Mouse (Mus musculus): Measurements from ENCODE around the gene Cmtr1. TPM values are rescaled to one million over a fixed set of nuclear protein-coding genes. Genes with fewer than 3 reads are reported as not detected.
A peak's percentile ranks its signal among the peaks of the same experiment; 100 is the strongest.

Gene Cmtr1
- polyA plus RNA-seq, 1 experiment from 2014 or later = 65.1 TPM

- H3K36me3 ChIP-seq (replicated peaks) = peaks cover 98% of the 10 kb centered on the region
- peak overlapping the region; percentile 38 for H3K4me2 ChIP-seq
- no peak overlapping the region for H3K4me3 ChIP-seq (replicated peaks)
- H3K27me3 ChIP-seq = no peaks in the 10 kb centered on the region
- H3K9me3 ChIP-seq (replicated peaks) = no peaks in the 10 kb centered on the region
- ATAC-seq (ENCODE audit: insufficient read depth) = peak; percentile 80
- peak overlapping the region; percentile 25; the same call in 1 of the 2 replicates for H3K9ac ChIP-seq
- peak overlapping the region; percentile 83 for H3K27ac ChIP-seq (replicated peaks)
- 41% methylated on average over 5 of the region's 5 CpGs for WGBS (ENCODE audit: insufficient replicate concordance)
- H3K4me1 ChIP-seq (replicated peaks) = peaks cover 54% of the 10 kb centered on the region
Measured at GRCm38 (mm10) chr17:29686771-29687170, 26.4 kb downstream of the Cmtr1 start.

- no peak overlapping the region for H3K4me2 ChIP-seq
- no peak overlapping the region for H3K4me3 ChIP-seq (replicated peaks)
- no peak for ATAC-seq (ENCODE audit: insufficient read depth)
- H3K9me3 ChIP-seq (replicated peaks) = no peaks in the 10 kb centered on the region
- 78% methylated on average over 6 of the region's 6 CpGs for WGBS (ENCODE audit: insufficient replicate concordance)
- H3K27ac ChIP-seq (replicated peaks) = peak overlapping the region; percentile 83; the same call in 1 of the 2 replicates
- no peak overlapping the region for H3K9ac ChIP-seq
- peaks cover 54% of the 10 kb centered on the region for H3K4me1 ChIP-seq (replicated peaks)
- no peaks in the 10 kb centered on the region for H3K27me3 ChIP-seq
- peaks cover 95% of the 10 kb centered on the region for H3K36me3 ChIP-seq (replicated peaks)
Measured at GRCm38 (mm10) chr17:29687373-29687772, 27.0 kb downstream of the Cmtr1 start.

- H3K27me3 ChIP-seq = no peaks in the 10 kb centered on the region
- no peaks in the 10 kb centered on the region for H3K9me3 ChIP-seq (replicated peaks)
- H3K36me3 ChIP-seq (replicated peaks) = peaks cover 90% of the 10 kb centered on the region
- H3K27ac ChIP-seq (replicated peaks) = no peak overlapping the region
- peaks cover 46% of the 10 kb centered on the region for H3K4me1 ChIP-seq (replicated peaks)
- H3K4me3 ChIP-seq (replicated peaks) = no peak overlapping the region
- H3K4me2 ChIP-seq = no peak overlapping the region
- WGBS (ENCODE audit: insufficient replicate concordance) = 93% methylated on average over 10 of the region's 10 CpGs
- no peak overlapping the region for H3K9ac ChIP-seq
- no peak for ATAC-seq (ENCODE audit: insufficient read depth)
Measured at GRCm38 (mm10) chr17:29688610-29689009, 28.2 kb downstream of the Cmtr1 start.

- H3K27me3 ChIP-seq = no peaks in the 10 kb centered on the region
- H3K4me1 ChIP-seq (replicated peaks) = peaks cover 30% of the 10 kb centered on the region
- peaks cover 90% of the 10 kb centered on the region for H3K36me3 ChIP-seq (replicated peaks)
- no peaks in the 10 kb centered on the region for H3K9me3 ChIP-seq (replicated peaks)
- no peak overlapping the region for H3K4me3 ChIP-seq (replicated peaks)
- no peak overlapping the region for H3K9ac ChIP-seq
- WGBS (ENCODE audit: insufficient replicate concordance) = 53% methylated on average over 6 of the region's 6 CpGs
- H3K4me2 ChIP-seq = no peak overlapping the region
- ATAC-seq (ENCODE audit: insufficient read depth) = no peak
- no peak overlapping the region for H3K27ac ChIP-seq (replicated peaks)
Measured at GRCm38 (mm10) chr17:29690257-29690656, 29.9 kb downstream of the Cmtr1 start.

GRCm38 (mm10) chr17:29692827-29693226 is 32.4 kb downstream of the Cmtr1 start:
- peaks cover 89% of the 10 kb centered on the region for H3K36me3 ChIP-seq (replicated peaks)
- WGBS (ENCODE audit: insufficient replicate concordance) = 66% methylated on average over 2 of the region's 2 CpGs
- no peaks in the 10 kb centered on the region for H3K27me3 ChIP-seq
- H3K4me2 ChIP-seq = no peak overlapping the region
- H3K27ac ChIP-seq (replicated peaks) = no peak overlapping the region
- H3K4me3 ChIP-seq (replicated peaks) = no peak overlapping the region
- no peak overlapping the region for H3K9ac ChIP-seq
- H3K4me1 ChIP-seq (replicated peaks) = peaks cover 4% of the 10 kb centered on the region
- no peak for ATAC-seq (ENCODE audit: insufficient read depth)
- no peaks in the 10 kb centered on the region for H3K9me3 ChIP-seq (replicated peaks)

GRCm38 (mm10) chr17:29693571-29693970 is 33.2 kb downstream of the Cmtr1 start:
- H3K27me3 ChIP-seq = no peaks in the 10 kb centered on the region
- H3K9me3 ChIP-seq (replicated peaks) = no peaks in the 10 kb centered on the region
- no peaks in the 10 kb centered on the region for H3K4me1 ChIP-seq (replicated peaks)
- no peak overlapping the region for H3K9ac ChIP-seq
- no peak overlapping the region for H3K27ac ChIP-seq (replicated peaks)
- ATAC-seq (ENCODE audit: insufficient read depth) = no peak
- H3K36me3 ChIP-seq (replicated peaks) = peaks cover 89% of the 10 kb centered on the region
- WGBS (ENCODE audit: insufficient replicate concordance) = 44% methylated on average over 2 of the region's 2 CpGs
- no peak overlapping the region for H3K4me2 ChIP-seq
- no peak overlapping the region for H3K4me3 ChIP-seq (replicated peaks)

- 82% methylated on average over 4 of the region's 4 CpGs for WGBS (ENCODE audit: insufficient replicate concordance)
- Histone ChIP-seq H3K4me3 (replicated peaks) (no peak overlapping the region), H3K27ac (replicated peaks) (no peak overlapping the region), H3K9ac (no peak overlapping the region), H3K36me3 (replicated peaks) (peaks cover 90% of the 10 kb centered on the region), H3K9me3 (replicated peaks) (no peaks in the 10 kb centered on the region), H3K4me1 (replicated peaks) (no peaks in the 10 kb centered on the region), H3K27me3 (no peaks in the 10 kb centered on the region), H3K4me2 (no peak overlapping the region)
- no peak for ATAC-seq (ENCODE audit: insufficient read depth)
Measured at GRCm38 (mm10) chr17:29694516-29694915, 34.1 kb downstream of the Cmtr1 start.

- Histone ChIP-seq H3K9me3 (replicated peaks) (no peaks in the 10 kb centered on the region), H3K9ac (no peak overlapping the region), H3K36me3 (replicated peaks) (peaks cover 90% of the 10 kb centered on the region), H3K4me2 (no peak overlapping the region), H3K27me3 (no peaks in the 10 kb centered on the region), H3K4me1 (replicated peaks) (no peaks in the 10 kb centered on the region), H3K4me3 (replicated peaks) (no peak overlapping the region), H3K27ac (replicated peaks) (no peak overlapping the region)
- no peak for ATAC-seq (ENCODE audit: insufficient read depth)
- WGBS (ENCODE audit: insufficient replicate concordance) = 93% methylated on average over 8 of the region's 8 CpGs
Measured at GRCm38 (mm10) chr17:29696940-29697339, 36.5 kb downstream of the Cmtr1 start.

- H3K4me3 ChIP-seq (replicated peaks) = no peak overlapping the region
- H3K36me3 ChIP-seq (replicated peaks) = peaks cover 99% of the 10 kb centered on the region
- H3K9ac ChIP-seq = no peak overlapping the region
- H3K4me2 ChIP-seq = no peak overlapping the region
- no peak overlapping the region for H3K27ac ChIP-seq (replicated peaks)
- no peaks in the 10 kb centered on the region for H3K27me3 ChIP-seq
- no peak for ATAC-seq (ENCODE audit: insufficient read depth)
- no peaks in the 10 kb centered on the region for H3K9me3 ChIP-seq (replicated peaks)
- WGBS (ENCODE audit: insufficient replicate concordance) = 87% methylated on average over 6 of the region's 6 CpGs
- H3K4me1 ChIP-seq (replicated peaks) = no peaks in the 10 kb centered on the region
Measured at GRCm38 (mm10) chr17:29698421-29698820, 38.0 kb downstream of the Cmtr1 start.

GRCm38 (mm10) chr17:29700573-29700972 is 40.2 kb downstream of the Cmtr1 start:
- no peak overlapping the region for H3K27ac ChIP-seq (replicated peaks)
- ATAC-seq (ENCODE audit: insufficient read depth) = no peak
- H3K36me3 ChIP-seq (replicated peaks) = peaks cover 97% of the 10 kb centered on the region
- 81% methylated on average over 7 of the region's 7 CpGs for WGBS (ENCODE audit: insufficient replicate concordance)
- H3K4me3 ChIP-seq (replicated peaks) = no peak overlapping the region
- H3K4me1 ChIP-seq (replicated peaks) = peaks cover 6% of the 10 kb centered on the region; the same call in 1 of the 2 replicates
- no peak overlapping the region for H3K9ac ChIP-seq
- H3K4me2 ChIP-seq = no peak overlapping the region
- H3K27me3 ChIP-seq = no peaks in the 10 kb centered on the region
- no peaks in the 10 kb centered on the region for H3K9me3 ChIP-seq (replicated peaks)

- no peak for ATAC-seq (ENCODE audit: insufficient read depth)
- Histone ChIP-seq H3K4me1 (replicated peaks) (peaks cover 8% of the 10 kb centered on the region), H3K9me3 (replicated peaks) (no peaks in the 10 kb centered on the region), H3K27me3 (no peaks in the 10 kb centered on the region), H3K4me2 (no peak overlapping the region), H3K36me3 (replicated peaks) (peaks cover 73% of the 10 kb centered on the region), H3K4me3 (replicated peaks) (no peak overlapping the region), H3K9ac (no peak overlapping the region), H3K27ac (replicated peaks) (no peak overlapping the region)
- 57% methylated on average over 4 of the region's 4 CpGs for WGBS (ENCODE audit: insufficient replicate concordance)
Measured at GRCm38 (mm10) chr17:29702938-29703710, 42.7 kb downstream of the Cmtr1 start.

- Histone ChIP-seq H3K4me2 (no peak overlapping the region), H3K27me3 (no peaks in the 10 kb centered on the region), H3K27ac (replicated peaks) (no peak overlapping the region), H3K4me3 (replicated peaks) (no peak overlapping the region), H3K9ac (no peak overlapping the region), H3K4me1 (replicated peaks) (peaks cover 21% of the 10 kb centered on the region), H3K36me3 (replicated peaks) (peaks cover 56% of the 10 kb centered on the region), H3K9me3 (replicated peaks) (no peaks in the 10 kb centered on the region)
- peak; percentile 23; the same call in 1 of the 2 replicates for ATAC-seq (ENCODE audit: insufficient read depth)
- WGBS (ENCODE audit: insufficient replicate concordance) = 37% methylated on average over 3 of the region's 3 CpGs
Measured at GRCm38 (mm10) chr17:29704781-29705180, 44.4 kb downstream of the Cmtr1 start.
